Mouse (Mus musculus): ENCODE measurements around the gene Zmynd8. TPM values are rescaled to one million over a fixed set of nuclear protein-coding genes. Genes with fewer than 3 reads are reported as not detected.

Gene Zmynd8
- total and polyA plus RNA-seq, 2 experiments from 2014 or later, result 35.3 to 48.1 TPM

DNA sequence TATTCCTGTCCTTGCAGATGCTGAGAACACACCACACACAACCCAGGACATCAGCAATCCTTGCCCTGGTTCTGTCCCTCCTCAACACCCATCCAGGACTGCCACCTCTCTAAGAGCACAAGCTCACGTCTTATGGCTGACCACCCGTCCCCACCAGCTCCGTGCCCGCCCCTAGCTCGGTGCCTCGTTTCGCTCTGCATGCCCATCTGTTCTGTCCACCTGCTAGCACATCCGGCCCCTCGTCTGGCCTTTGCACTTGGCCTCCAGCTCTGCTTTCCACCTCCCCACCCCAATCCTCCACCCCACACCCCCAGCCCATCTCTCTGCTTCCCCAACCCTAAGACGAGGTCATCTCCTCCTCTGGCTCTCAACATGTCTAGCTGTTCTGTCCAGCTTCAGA is 8.9 kb downstream of the Zmynd8 start:
- Histone ChIP-seq H3K9ac (replicated peaks; ENCODE audit: low read depth, low read length) (no peak overlapping the region), H3K27me3 (ENCODE audit: control insufficient read depth, insufficient read depth, low read length) (no peaks in the 10 kb centered on the region), H3K36me3 (replicated peaks; ENCODE audit: control insufficient read depth, insufficient read depth, low read length) (no peaks in the 10 kb centered on the region), H3K27ac (ENCODE audit: low read depth) (no peak overlapping the region), H3K4me2 (ENCODE audit: low read depth, low read length) (no peak overlapping the region), H3K9me3 (replicated peaks; ENCODE audit: control insufficient read depth, low read length) (no peaks in the 10 kb centered on the region), H3K4me1 (ENCODE audit: control insufficient read depth, insufficient read depth) (peaks cover 42% of the 10 kb centered on the region), H3K4me3 (ENCODE audit: low read depth, low read length) (no peak overlapping the region)
- 90% methylated on average over 10 of the region's 10 CpGs for WGBS
- ATAC-seq (ENCODE audit: insufficient read depth, low read depth) (no peak), DNase-seq (ENCODE audit: low spot score) (no peak)
- TF ChIP-seq CTCF (IDR thresholded peaks at IDR 0.05; ENCODE audit: low read depth) (no peak), EP300 (IDR thresholded peaks at IDR 0.05; ENCODE audit: low read depth) (no peak)

- no peak overlapping the region for H3K4me3 ChIP-seq (ENCODE audit: low read depth, low read length)
- no peaks in the 10 kb centered on the region for H3K9me3 ChIP-seq (replicated peaks; ENCODE audit: control insufficient read depth, low read length)
- H3K4me2 ChIP-seq (ENCODE audit: low read depth, low read length), result no peak overlapping the region
- no peaks in the 10 kb centered on the region for H3K27me3 ChIP-seq (ENCODE audit: control insufficient read depth, insufficient read depth, low read length)
- ATAC-seq (ENCODE audit: insufficient read depth, low read depth), result no peak
- TF ChIP-seq EP300 (IDR thresholded peaks at IDR 0.05; ENCODE audit: low read depth) (no peak), CTCF (IDR thresholded peaks at IDR 0.05; ENCODE audit: low read depth) (no peak)
- H3K27ac ChIP-seq (ENCODE audit: low read depth), result peak overlapping the region; percentile 100; the same call in 1 of the 2 replicates
- no peak for DNase-seq (ENCODE audit: low spot score)
- peaks cover 47% of the 10 kb centered on the region for H3K4me1 ChIP-seq (ENCODE audit: control insufficient read depth, insufficient read depth)
- H3K9ac ChIP-seq (replicated peaks; ENCODE audit: low read depth, low read length), result no peak overlapping the region
- no peaks in the 10 kb centered on the region for H3K36me3 ChIP-seq (replicated peaks; ENCODE audit: control insufficient read depth, insufficient read depth, low read length)
- 77% methylated on average over 7 of the region's 7 CpGs for WGBS
Measured at GRCm38 (mm10) chr2:165889266-165889665, 9.6 kb downstream of the Zmynd8 start.

- H3K4me1 ChIP-seq (ENCODE audit: control insufficient read depth, insufficient read depth), result peaks cover 52% of the 10 kb centered on the region
- no peaks in the 10 kb centered on the region for H3K27me3 ChIP-seq (ENCODE audit: control insufficient read depth, insufficient read depth, low read length)
- peak overlapping the region; percentile 100 for H3K27ac ChIP-seq (ENCODE audit: low read depth)
- WGBS, result 19% methylated on average over 3 of the region's 3 CpGs
- H3K9ac ChIP-seq (replicated peaks; ENCODE audit: low read depth, low read length), result no peak overlapping the region
- no peak overlapping the region for H3K4me3 ChIP-seq (ENCODE audit: low read depth, low read length)
- H3K4me2 ChIP-seq (ENCODE audit: low read depth, low read length), result no peak overlapping the region
- DNase-seq (ENCODE audit: low spot score) (no peak), ATAC-seq (ENCODE audit: insufficient read depth, low read depth) (no peak)
- no peaks in the 10 kb centered on the region for H3K36me3 ChIP-seq (replicated peaks; ENCODE audit: control insufficient read depth, insufficient read depth, low read length)
- H3K9me3 ChIP-seq (replicated peaks; ENCODE audit: control insufficient read depth, low read length), result no peaks in the 10 kb centered on the region
- TF ChIP-seq CTCF (IDR thresholded peaks at IDR 0.05; ENCODE audit: low read depth), result no peak
- no peak for TF ChIP-seq EP300 (IDR thresholded peaks at IDR 0.05; ENCODE audit: low read depth)
Measured at GRCm38 (mm10) chr2:165888813-165889221, 10.0 kb downstream of the Zmynd8 start.

GRCm38 (mm10) chr2:165888396-165888795 is 10.4 kb downstream of the Zmynd8 start:
- H3K9me3 ChIP-seq (replicated peaks; ENCODE audit: control insufficient read depth, low read length), result no peaks in the 10 kb centered on the region
- TF ChIP-seq EP300 (IDR thresholded peaks at IDR 0.05; ENCODE audit: low read depth) (no peak), CTCF (IDR thresholded peaks at IDR 0.05; ENCODE audit: low read depth) (no peak)
- H3K9ac ChIP-seq (replicated peaks; ENCODE audit: low read depth, low read length), result peak overlapping the region; percentile 45
- peak; percentile 24 for ATAC-seq (ENCODE audit: insufficient read depth, low read depth)
- peaks cover 56% of the 10 kb centered on the region for H3K4me1 ChIP-seq (ENCODE audit: control insufficient read depth, insufficient read depth)
- WGBS, result 10% methylated on average over 13 of the region's 13 CpGs
- peak; percentile 86 for DNase-seq (ENCODE audit: low spot score)
- H3K4me2 ChIP-seq (ENCODE audit: low read depth, low read length), result no peak overlapping the region
- H3K27ac ChIP-seq (ENCODE audit: low read depth), result peak overlapping the region; percentile 100
- H3K4me3 ChIP-seq (ENCODE audit: low read depth, low read length), result no peak overlapping the region
- H3K27me3 ChIP-seq (ENCODE audit: control insufficient read depth, insufficient read depth, low read length), result no peaks in the 10 kb centered on the region
- H3K36me3 ChIP-seq (replicated peaks; ENCODE audit: control insufficient read depth, insufficient read depth, low read length), result no peaks in the 10 kb centered on the region

DNA sequence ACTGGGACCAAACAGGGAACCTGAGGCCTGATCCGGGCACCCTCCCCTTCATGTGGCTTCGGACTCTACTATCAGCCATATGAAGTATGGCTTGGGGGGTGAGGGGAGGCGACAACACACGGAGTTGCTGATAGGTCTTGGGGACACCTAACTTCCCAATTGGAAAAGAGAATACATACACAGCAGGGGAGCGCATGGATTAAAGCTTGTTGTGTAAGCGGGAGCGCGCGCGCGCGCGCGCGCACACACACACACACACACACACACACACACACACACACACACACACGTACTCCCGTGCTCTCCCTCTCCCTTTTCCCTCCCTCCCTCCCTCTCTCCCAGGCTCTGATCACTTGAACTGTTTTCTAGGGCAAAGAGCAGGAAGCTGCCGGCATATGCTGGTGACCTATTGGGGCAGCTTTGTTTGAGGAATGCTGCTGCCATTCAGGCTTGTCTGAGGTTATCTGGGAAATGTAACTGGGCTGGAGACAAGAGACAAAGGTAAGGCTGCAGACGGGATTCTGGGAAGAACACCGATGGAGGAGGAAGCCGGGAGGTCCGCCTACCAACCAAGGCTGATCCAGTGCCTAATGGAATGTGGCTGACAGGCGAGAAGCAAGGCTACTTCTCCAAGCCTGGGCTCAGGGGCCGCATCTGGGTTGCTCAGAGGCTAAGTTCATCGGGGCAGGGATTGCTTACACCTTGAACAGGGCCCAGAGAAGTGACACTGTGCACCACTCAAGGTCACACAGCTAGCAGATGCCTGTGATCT is 11.8 kb downstream of the Zmynd8 start:
- Histone ChIP-seq H3K4me3 (ENCODE audit: low read depth, low read length) (no peak overlapping the region), H3K4me2 (ENCODE audit: low read depth, low read length) (0 out of 2 replicates have a peak overlapping the region, but pooled peaks have one; percentile 6), H3K36me3 (replicated peaks; ENCODE audit: control insufficient read depth, insufficient read depth, low read length) (no peaks in the 10 kb centered on the region), H3K9ac (replicated peaks; ENCODE audit: low read depth, low read length) (peak overlapping the region; percentile 41; the same call in 1 of the 2 replicates), H3K4me1 (ENCODE audit: control insufficient read depth, insufficient read depth) (peaks cover 69% of the 10 kb centered on the region), H3K27ac (ENCODE audit: low read depth) (peak overlapping the region; percentile 100), H3K27me3 (ENCODE audit: control insufficient read depth, insufficient read depth, low read length) (no peaks in the 10 kb centered on the region), H3K9me3 (replicated peaks; ENCODE audit: control insufficient read depth, low read length) (no peaks in the 10 kb centered on the region)
- WGBS, result 18% methylated on average over 24 of the region's 25 CpGs
- no peak for TF ChIP-seq CTCF (IDR thresholded peaks at IDR 0.05; ENCODE audit: low read depth)
- no peak for TF ChIP-seq EP300 (IDR thresholded peaks at IDR 0.05; ENCODE audit: low read depth)
- peak; percentile 69 for DNase-seq (ENCODE audit: low spot score)
- ATAC-seq (ENCODE audit: insufficient read depth, low read depth), result peak; percentile 21

Data from heart, postnatal 0 days (tissue).